Mouse (Mus musculus) liver, adult 2 months (tissue): ENCODE measurements at regions not wholly inside any gene's neighbourhood (a gene's known extent, or its start where the extent isn't known, plus 50 kb on each side); places are given as distances from the start of the nearest gene placed in this dataset.

Source experiments
- CTCF ChIP-seq: fragments of 200-500 bp; IDR thresholded peaks from 2 replicates; pipeline ENCODE4 v1.5.1; 2011; ENCODE audit warnings: low read depth, low read length, control low read depth
- POLR2A ChIP-seq: fragments of 200-500 bp; IDR thresholded peaks from 2 replicates; pipeline ENCODE4 v1.6.1; 2011; ENCODE audit warnings: low read length, control low read depth; ENCODE audit not compliant: insufficient read depth; ENCODE audit errors: extremely low read depth

GRCm38 (mm10) chr9:86230673-86231350 lies 233.9 kb downstream of the Ube2cbp start:
- TF ChIP-seq POLR2A (no peak), CTCF (no peak)
